Mouse (Mus musculus): ENCODE data around the gene Adgrf1.
"Not testable (repeated sequence)": the region's sequence is repeated elsewhere in the genome, so short reads cannot be mapped to it uniquely, and the experiment has no call there.

Gene Adgrf1

DNA sequence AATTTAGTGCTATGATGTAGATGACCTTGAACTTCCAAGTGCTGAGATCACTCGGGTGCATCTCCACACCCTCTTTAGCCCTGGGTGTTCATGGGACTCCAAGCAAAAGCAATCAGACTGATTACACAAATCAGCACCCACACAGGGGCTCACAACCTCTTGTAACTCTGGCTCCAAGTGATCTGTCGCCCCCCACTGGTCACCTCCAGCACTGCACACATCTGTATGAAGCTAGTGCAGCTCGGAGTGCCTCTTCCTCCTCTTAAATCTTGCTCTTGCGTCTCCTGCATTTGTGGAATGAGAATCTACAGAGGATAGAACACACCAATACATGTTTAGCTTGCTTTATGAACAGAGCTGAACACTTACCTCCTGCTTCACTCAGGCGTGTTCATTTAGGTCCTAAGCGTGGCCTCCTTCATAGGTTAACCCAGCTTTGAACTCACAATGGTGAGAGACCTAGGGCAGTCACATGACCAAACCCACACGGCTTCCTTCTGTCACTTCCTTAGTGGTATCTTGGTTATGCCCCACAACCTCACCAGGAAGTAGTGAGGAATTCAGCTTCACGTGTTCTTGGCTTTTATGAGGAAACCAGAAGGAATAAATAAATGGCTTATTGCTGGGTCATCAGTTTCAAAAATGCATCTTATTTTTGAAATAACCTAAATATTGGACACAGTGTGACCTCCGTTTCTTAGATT is 2.9 kb upstream of the Adgrf1 start:
- DNase-seq, result no peak

DNA sequence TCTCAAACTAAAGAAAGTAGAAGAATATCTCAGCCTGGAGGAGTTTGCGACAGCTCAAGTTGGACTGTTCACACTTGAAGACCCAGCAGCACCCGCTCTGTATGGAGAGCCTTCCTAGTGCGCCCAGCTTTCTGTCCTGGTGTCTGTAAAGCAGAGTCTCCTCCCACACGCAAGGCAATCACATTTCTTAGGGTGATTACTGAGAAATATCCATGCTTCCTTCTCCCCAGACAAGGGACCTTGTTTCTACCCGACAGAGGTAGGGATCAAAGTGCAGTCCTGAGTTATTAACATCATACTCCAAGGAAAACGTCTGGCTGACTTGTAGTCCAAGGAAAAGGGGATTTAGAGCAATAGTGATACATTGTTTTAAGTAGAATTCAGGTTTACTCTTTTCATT is 6.1 kb downstream of the Adgrf1 start:
- DNase-seq, result no peak

DNA sequence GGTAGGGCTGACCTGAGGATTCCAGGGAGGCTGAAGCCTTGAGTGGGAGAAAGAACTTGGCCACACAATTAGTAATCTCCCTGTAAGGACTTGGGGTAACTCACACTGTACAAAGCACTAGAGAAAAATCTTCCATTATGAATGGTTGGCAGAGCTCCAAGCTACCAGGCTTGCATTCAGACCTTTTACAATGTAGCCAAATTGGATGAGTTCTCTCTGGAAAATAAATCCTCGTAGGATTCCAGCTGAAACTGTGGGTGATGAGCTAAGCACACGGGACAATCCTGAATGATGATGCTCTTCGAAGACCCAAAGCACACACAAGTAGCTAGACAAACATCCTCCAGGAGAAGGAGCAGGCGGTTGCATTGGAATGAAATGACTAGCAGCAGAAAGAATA is 7.1 kb downstream of the Adgrf1 start:
- no peak for DNase-seq

DNA sequence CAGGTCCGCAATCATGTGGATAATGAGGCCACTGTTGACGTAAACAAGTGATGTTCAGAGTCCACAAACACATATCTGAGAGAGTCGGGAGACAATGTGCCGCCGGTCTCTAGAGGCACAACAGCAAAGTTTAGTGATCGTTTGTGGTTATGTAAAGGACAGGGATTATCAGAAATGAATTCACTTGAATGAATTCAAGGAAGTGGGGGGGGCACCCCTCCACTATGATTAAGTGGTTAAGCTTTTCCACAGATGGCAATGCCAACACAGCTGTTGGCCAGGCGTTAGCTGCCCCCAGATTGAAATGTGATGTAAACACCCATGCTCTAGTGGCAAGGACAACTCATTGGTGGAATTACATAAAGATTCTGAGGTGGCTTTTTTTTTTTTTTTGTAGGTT is 9.5 kb downstream of the Adgrf1 start:
- no peak for DNase-seq

- peak; percentile 32 for DNase-seq
These were observed 12.2 kb downstream of the Adgrf1 start for GRCm38 (mm10) chr17:43282353-43282752.

DNA sequence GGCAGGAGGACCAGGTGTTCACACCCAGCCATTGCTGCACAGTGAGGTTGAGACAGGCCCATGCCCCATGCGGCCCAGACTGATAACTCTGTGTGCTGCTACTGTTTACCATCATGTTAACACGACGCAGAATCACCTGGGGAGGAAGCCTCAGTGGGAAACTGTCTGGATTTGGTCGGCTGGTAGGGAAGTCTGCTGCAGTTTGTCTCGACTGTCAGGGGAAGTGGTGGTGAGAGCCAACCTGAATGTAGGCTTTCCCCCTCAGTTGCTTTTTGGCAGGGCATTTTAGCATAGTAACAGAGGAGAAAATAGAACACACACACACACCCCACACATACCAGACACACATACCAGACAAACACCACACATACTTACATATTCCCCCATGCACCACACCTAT is 12.7 kb downstream of the Adgrf1 start:
- DNase-seq, result no peak

DNA sequence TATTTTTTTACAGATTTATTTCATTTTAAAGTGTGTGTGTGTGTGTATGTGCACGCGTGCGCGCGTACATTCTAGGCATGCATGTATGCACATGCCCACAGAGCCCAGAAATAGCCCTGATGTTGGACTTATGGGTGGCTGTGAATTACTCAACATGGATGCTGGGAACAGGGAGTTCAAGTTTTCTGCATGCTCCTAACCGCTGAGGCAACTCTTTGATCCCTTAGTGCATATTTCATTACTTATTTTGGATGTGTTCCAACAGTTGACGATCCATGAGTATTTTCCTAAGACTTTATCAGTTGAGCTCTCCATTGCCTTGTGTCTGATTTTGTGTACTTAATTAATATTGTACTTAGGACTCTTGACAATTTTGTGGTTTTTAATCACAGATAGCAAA is 29.4 kb downstream of the Adgrf1 start:
- DNase-seq, result no peak

GRCm38 (mm10) chr17:43325986-43326671 is 56.0 kb downstream of the Adgrf1 start:
- no peak for DNase-seq

DNA sequence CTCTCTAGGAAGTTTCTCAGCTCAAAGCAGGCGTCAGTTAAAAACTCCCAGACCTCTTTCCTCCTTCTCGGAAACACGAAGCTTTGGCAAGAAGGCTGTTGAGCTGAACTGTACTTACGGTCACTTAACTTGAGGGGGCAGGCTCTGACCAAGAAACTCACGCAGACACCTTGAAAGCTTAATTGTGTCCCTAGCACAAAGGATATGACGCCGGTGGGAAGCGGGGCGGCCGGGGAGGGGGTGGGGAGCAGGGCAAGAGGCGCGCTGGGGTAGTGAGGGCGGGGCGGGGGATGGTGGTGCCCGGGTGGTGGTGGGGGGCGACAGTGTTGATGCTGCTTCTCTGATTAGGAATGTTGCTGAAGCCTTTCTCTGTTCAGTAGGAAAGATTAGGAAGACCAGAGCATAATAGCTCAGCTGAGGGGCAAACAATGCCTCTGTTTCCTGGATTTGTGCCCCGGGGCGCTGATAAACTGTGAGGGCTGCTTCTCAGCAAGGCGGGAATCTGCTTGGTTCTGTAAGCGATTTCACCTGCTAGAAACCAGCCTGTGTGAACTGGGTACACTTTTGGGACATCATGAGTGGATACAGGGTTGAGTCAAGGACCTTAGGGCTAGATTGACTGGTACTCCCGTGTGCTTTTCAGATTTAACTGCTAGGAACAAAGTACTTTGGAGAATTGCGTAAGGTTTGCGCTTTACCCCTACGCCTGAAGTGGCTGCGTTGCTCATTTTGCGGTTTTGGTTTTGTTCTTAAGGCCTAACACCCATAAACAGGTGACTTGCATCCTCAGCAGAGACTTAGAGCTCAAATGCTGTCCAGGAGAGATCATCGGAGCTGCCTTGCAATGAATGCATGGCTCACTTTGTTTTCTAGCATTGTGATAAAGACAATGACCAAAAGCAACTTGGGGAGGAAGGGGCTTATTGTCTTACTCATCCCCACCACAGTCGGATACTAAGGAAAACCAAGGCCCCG is 56.9 kb downstream of the Adgrf1 start:
- DNase-seq, result no peak

DNA sequence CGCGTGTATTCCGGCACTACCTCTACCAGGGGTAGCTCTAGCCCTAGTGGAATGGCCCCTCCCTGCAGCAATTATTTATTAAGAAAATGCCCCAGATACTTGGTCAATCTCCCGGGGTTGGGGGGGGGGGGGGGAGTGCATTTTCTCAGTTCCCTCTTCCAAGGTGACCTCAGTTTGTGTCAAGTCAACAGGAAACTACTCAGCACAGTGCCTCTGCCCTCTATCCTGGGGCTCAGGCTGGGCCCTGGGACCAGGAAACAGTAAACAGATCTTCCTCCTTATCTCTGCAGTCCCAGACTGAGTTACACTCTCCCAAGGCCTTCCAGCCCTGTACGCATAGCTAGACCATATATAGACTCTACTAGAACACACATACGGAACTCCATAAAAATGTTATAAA is 57.7 kb downstream of the Adgrf1 start:
- DNase-seq, result no peak

DNA sequence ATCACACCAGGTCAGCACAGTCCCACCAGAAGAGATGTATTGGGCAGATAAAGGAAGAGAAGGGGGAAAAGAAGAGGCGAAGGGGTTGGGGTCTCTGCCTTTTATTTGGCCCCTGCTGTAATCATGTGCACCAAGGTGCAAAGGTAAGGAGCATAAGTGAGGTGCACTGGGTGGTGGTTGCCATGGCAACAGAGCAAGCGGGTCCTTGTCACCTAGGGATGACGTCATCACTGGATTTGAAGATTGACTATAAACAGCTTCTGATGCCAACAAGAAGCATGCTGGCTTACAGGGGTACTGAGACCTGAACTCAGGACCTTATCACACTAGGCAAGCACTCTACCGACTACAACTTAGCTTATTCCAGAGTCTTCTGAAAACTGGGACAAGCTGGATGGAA is 59.1 kb downstream of the Adgrf1 start:
- DNase-seq, result no peak

GRCm38 (mm10) chr17:43329761-43330183 is 59.6 kb downstream of the Adgrf1 start:
- no peak for DNase-seq

GRCm38 (mm10) chr17:43332686-43333085 is 62.6 kb downstream of the Adgrf1 start:
- DNase-seq, result no peak

GRCm38 (mm10) chr17:43334074-43334473 is 63.9 kb downstream of the Adgrf1 start:
- no peak for DNase-seq

DNA sequence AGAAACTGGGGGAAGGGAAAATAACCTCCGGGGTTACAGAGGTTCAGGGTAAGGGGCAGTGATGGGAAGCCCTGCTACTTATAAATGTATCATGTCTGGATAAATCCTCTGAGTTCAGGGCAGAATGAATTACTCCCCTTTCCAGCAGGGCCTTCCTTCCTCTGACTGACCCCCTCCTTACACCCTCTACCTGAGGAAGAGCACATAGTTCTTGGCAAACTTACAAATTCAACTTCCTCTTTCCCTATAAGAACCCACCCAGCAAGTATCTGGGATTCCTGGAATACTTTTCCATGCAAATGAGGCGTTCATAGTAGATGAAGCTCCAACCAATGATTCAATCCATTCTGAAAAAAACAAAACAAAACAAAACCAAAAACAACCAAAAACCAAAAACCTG is 67.5 kb downstream of the Adgrf1 start:
- no peak for DNase-seq

GRCm38 (mm10) chr17:43338279-43338678 is 68.2 kb downstream of the Adgrf1 start:
- no peak for DNase-seq

DNA sequence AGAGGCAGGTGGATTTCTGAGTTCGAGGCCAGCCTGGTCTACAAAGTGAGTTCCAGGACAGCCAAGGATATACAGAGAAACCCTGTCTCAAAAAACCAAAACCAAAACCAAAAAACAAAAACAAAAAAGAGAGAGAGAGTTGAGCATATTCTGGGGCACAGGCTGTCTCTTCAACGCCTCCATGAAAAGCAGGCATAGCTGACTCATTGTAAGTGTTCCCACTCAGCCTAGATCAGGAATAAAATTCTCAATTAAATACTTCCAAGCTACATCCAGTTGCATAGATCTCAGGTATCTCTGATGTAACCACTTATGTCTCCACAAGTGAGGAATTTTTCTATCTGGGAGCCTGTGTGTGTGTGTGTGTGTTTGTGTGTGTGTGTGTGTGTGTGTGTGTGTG is 76.4 kb downstream of the Adgrf1 start:
- DNase-seq, result not testable (repeated sequence)

GRCm38 (mm10) chr17:43357902-43358539 is 87.9 kb downstream of the Adgrf1 start:
- DNase-seq, result no peak

DNA sequence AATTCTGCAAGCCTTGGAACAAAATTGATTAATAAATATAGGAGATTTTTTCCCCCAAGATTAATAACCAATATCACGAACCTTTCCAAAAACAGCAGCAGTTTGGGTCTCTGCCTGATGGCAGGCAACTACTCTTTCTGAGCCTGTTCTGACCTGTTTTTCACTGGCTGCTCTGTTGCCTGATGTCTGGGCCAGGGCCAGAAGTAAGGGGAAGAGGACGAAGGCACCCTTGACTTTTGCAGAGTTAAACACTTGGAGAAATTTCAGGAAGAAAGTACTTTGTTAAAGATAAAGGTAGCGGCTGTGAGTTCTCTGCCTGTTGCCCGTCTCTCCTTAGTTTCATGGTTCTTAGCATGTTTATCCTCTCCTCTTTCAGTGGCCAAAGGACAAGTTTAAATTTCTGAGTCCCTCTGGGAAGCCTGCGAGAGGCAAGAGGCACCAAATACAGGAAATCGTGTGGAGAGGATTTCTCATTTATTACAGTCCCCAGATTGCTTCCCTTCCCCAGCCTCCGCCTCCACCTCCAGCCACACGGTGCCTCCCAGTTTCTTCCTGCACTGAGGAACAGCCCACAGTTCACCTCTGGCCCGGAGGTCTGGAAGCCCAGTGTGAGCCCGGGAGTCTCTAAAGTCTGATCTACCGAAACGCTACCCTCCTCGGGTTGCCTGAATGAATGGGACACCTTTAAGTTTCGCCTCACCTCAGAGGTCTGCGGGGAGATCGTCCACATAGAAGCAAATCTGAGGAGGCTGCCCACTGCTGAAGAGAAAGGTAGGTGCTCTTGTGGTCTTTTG is 89.9 kb downstream of the Adgrf1 start, which contains the start of gene Adgrf5:
TSS of gene Adgrf5 (plus strand) at position 626 of the 794 bp plus-strand sequence.
- DNase-seq, result no peak

DNA sequence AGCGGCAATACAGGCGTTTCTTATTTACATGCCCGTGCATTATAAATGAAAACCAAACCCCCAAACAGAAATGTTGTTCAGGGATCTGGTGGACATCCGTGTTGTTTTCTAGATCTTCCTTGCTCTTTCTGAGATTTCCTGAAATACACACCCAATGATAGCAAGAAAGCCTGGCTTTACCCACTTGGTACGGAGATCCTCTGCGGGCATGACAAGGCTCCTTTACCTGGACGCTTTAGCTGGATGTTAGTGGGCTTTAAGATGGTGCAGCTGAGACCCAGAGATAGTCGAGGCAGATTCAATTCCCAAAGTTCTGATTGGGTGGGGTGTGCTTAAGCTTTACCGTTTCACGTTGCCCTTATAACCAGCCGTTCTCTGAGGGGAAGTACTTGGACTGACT is 90.9 kb downstream of the Adgrf1 start:
- DNase-seq, result no peak

DNA sequence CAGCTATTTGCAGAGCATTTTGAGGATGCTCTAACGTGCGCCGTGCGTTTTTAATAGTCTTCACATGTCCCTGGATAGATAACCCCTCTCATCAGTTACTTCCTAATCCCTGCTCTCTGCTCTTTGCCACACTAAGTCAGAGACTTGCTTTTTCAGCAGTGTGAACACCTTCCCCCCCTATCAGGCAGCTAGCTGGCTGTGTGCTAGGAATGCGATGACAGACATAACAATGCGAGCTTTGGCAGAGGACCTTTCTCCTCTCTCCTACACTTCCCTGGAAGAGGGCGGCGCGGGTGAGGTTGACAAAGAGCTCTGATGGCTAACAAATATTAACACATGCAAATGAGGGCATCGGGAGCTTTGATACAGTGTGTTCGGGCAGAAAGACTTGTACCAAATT is 92.2 kb downstream of the Adgrf1 start:
- DNase-seq, result no peak

GRCm38 (mm10) chr17:43362881-43363280 is 92.8 kb downstream of the Adgrf1 start:
- DNase-seq, result no peak

All from cerebellum, adult 11-12 months (tissue).